Mouse (Mus musculus): ENCODE results near the gene 4930579F01Rik. TPM values are rescaled to one million over a fixed set of nuclear protein-coding genes. Genes with fewer than 3 reads are reported as not detected.
"Not testable (repeated sequence)": the region's sequence is repeated elsewhere in the genome, so short reads cannot be mapped to it uniquely, and the experiment has no call there.

The 4930579F01Rik gene
- total RNA-seq, 2 experiments from 2014 or later, result not detected

DNA sequence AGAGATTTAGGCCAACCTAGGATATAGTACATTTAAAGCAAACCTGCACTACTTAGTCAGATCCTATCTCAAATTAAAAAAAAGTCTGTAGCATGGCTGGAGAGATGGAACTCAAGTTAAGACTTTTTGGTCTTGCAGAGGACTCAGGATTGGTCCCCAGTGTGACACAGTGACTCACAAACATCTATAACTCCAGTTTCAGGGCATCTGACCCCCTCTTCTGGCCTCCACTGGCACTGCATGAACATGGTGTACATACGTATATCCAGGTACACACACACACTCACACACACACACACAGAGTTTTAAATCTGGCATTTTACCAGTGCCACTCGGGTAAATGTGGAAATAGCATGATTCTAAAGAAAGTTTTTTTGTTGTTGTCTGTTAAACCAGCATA, 44.8 kb downstream of the 4930579F01Rik start:
- no peak for DNase-seq (ENCODE audit: low spot score in 2 of 2)

DNA sequence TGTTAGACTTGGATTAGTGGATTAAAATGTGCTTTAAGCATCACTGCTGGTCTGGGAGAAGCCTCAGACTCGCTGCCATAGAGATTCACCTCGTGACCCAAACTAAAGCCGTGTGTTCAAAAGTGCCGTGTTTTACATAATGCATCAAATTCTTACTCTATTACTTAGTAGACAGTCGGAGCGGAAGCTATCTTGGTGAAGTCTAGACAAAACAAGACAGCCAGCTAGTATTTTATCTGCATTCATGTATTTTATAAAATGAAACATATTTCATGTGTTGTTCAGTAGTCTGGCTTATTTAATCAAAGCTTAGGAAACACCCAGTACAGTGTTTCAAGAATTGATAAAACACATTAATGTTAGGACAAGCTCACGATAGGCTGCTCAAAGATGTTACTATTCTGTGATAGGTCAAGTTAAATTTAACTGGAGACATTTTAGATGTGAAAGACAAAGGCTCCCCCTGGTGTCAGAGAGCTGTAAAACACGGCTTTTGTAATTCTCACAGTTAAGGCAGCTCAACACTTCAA, 48.9 kb downstream of the 4930579F01Rik start, which contains the start of gene Mttp:
TSS of gene Mttp (minus strand) at position 327 of the 530 bp plus-strand sequence.
- peak; percentile 31 to 78 for DNase-seq (ENCODE audit: low spot score in 2 of 2)

DNA sequence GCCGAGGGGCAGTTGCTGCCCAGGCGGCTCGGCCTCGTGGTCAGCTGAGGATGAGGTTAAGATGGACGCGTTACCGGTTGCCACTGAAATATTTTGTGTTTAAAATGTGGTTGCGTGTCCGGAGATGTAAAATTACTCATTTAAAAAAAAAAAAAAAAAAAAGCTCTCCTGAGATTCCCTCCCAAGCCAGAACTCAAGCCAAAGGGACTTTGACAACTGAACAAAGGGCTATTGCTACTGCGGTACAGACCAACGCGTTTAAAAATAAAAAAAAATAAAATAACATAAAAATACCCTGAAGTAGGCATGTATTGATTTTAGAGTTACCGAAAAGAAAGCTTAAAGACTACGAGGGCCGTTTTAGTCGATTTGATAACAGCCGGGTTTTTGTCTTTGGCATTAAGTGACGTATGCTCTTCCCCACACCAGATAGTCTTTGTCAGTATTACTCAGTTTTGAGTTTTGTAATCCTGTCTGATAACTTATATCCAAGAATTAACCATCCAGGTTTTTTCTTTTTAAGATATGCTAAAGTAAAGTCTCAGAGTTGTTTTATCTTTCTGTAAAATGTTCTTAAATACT, 49.5 kb downstream of the 4930579F01Rik start:
- DNase-seq (ENCODE audit: low spot score in 2 of 2), result no peak

DNA sequence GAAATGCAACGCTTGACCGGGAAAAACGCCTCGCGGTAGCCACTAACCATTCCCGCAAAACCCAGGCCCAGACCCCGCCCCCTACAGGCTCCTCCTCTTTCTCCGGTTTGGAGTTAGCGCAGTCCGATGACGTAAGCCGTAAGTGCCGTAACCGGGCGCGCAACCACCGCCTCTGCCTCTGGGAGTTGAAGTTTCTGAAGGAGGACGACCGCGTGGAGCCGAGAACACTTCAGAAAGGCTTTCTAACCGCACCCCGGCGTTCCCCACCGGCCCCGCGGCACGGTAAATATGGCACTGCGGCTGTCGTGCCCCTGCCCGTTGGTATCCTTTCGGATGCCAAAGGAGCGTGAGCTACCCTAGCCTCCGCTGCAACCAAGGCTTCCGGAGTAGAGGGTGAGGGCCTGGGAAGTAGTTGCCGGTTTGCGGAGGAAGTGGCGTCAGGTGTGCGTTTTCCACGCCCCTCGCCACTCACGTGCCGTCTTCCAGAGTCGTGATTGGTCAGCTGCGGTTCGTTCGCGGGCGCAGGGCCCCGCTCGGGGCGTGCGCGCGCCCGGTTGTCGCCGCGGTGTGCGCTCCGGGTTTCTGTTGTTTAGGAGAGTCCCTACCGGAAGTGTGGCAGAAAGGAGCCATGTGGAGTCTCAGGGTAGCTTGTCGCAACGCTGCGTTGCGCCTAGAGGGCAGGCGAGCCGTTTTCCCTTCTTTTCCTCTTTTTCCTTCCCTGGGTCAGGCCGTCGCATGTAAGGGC, 50.1 kb downstream of the 4930579F01Rik start, which contains the start of gene Trmt10a:
TSS of gene Trmt10a (plus strand) at position 134 of the 745 bp plus-strand sequence.
- peak; percentile 94 to 99 for DNase-seq (ENCODE audit: low spot score in 2 of 2)

DNA sequence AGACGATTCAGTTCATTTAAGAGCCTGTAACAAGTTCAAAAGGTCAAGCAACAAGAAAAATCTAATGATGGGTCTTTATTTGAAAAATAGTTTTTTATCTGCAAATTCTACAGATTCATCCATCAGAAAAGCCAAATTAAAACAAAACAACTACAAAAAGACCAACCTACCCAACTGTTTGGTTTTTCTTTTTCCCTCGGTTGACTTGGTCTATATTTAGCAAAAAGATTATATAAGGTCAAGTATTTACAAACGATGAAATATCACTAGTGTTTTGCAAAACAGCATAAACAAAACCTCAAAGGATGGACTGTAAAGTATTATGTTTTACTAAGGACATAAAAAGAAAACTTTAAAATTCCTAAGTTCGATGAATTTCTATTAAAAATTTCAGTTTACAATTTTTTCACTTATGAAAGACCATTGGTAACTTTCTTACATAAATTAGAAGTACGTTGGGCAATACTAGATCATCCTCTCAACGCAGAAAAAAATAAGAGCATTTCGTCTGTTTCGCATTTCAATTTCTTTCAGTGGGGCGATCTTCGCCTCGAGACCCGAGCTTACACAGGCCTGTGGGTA, 50.8 kb downstream of the 4930579F01Rik start:
- DNase-seq (ENCODE audit: low spot score in 2 of 2), result no peak

DNA sequence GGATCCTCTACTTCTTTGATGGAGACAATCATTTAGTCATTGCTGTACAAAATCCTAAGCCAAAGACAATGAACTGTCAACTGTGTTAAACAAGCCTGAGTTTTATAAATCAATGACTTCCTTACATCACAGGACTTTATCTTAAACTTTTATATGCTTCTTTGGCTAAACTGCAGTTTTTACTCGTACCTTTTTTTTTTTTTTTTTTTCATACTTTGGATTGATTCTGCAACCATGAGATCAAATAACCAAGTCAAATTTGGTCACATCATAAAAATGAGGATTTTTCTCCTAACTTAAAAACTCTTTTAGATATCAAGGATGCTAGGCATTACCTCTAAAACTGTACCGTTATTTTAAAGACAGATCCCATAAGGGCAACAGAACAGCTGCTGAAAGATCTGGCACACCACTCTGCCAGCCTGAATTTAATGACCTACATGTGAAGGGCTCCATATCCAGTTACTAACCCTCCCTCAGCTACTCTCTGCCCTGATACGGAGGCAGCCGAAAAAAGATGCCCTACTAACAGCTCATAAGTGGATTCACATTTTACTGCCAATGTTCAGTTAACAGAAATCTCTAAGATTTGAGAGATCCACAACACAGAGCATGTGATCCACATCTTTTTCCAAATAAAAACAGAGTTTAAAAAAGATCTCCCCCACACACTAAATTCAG, 51.4 kb downstream of the 4930579F01Rik start:
- no peak for DNase-seq (ENCODE audit: low spot score in 2 of 2)

DNA sequence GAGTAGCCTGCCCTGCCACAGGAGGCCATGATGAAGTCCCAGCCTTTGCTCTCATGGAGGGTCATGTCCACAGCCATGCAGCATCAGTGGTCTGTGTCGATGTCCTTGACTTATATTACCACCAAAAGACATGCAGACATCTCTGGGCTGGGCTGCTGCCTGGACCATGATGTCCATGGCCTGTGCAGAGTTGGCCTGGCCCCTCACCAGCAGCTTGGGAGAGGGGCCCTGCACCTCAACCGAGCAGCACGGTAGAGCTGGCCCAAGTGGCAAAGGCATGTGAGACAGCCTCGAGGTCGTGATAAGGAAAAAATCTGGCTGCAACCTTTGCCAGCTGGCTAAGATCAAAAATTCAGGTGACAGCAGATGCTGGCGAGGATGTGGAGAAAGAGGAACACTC, 54.0 kb downstream of the 4930579F01Rik start:
- DNase-seq (ENCODE audit: low spot score in 2 of 2), result no peak

DNA sequence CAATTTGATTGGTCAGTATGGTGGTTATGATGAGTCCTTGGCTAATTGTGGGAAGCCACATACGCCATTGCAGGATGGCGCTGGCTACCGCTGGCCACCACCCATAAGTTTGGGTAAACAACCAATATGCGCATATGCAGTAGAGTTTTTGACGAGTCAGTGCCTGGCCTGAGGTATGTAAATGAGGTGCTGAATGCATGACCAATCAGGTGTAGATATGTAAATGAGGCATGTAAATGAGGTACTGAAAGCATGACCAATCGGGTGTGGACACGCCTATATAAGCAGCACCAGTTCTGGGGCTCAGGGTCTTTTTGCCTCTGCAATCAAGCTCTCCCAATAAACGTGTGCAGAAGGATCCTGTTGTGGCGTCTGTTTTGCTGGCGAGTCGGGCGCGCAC, 55.5 kb downstream of the 4930579F01Rik start:
- not testable (repeated sequence) for DNase-seq (ENCODE audit: low spot score in 2 of 2)

DNA sequence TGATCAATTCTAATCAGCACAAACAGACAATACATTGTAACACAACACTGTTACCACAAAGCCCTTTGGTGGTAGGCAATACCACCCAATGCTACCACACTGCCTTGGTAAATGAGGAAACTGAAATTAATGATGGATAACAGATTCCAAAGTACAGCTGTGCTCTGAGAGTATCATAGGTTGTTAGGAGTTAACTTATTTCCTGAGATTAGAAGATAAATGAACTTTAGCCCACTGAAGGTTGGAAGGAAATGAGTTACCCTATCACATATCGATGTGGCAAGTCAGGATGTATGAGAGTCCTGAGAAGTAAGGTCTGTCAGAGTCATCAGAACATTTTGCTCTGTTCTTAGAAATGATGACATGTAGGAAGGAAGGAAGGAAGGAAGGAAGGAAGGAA, 59.1 kb downstream of the 4930579F01Rik start:
- DNase-seq (ENCODE audit: low spot score in 2 of 2), result no peak

DNA sequence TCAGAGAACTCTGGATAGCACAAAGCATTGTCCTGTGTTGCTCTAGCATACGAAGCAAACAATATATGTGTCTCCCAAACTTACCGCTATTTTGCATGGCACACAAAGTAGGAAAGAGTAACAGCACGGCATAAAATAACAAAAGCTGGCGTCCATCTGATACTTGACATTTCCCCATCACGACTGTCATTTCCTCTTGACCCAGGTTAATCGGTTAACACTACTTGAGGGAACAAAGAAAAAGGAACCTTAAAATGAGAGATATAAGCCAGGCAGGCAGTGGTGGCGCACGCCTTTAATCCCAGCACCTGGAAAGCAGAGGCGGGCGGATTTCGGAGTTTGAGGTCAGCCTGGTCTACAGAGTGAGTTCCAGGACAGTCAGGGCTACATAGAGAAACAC, 59.7 kb downstream of the 4930579F01Rik start:
- DNase-seq (ENCODE audit: low spot score in 2 of 2), result no peak

DNA sequence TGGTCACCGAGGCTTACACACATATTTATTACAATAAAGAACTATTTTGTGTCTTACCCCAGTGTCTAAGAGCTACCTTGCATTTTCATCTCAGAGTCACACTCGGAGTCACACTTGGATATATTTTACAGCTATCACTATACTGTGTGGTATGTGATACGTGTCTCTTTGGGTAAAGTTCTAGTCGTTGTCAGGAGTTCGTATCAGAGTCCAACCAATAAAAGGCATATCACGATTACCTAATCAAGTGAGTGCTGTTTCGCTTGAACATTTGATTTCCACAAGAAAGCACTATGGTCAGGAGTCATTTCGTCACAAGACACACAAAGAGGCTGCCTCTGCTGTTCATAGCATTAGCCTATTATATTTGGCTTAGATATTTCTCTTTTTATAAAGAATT, 60.2 kb downstream of the 4930579F01Rik start:
- DNase-seq (ENCODE audit: low spot score in 2 of 2), result no peak

DNA sequence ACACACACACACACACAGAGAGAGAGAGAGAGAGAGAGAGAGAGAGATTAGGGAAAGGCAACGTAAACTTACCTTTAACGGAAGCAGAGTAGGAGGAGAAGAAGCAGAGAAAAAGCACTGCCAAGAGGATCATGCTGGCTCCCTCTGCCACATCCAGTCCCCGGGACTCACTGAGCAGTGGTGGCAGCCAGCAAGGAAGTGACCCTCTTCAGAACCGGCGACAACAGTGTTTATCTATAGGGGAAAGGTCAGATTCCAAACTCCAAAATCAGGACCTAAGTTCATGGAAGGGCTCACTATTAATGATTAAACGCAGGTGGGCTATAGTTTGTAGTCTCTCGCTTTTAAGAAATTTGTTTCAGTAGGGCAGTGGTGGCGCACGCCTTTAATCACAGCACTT, 62.5 kb downstream of the 4930579F01Rik start:
- DNase-seq (ENCODE audit: low spot score in 2 of 2), result no peak

DNA sequence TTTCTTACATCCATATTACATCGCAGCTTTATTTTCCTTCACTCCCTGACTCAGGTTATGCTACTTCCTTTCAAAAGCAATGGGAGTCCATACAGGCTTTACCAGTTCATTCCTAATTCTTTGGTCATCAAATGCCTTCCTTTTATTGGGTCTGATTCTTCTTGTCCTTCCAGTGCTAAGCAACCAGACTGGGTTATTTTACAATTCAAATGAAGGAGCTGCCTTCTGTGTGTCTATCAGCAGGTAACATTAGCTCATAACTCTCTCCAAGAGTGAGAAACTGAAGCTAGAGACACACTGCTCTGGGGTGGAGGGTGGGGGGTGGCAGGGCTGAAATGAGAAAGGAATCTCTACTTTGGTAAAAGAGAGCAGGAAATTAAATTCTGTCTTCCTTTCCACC, 62.9 kb downstream of the 4930579F01Rik start:
- no peak for DNase-seq (ENCODE audit: low spot score in 2 of 2)

DNA sequence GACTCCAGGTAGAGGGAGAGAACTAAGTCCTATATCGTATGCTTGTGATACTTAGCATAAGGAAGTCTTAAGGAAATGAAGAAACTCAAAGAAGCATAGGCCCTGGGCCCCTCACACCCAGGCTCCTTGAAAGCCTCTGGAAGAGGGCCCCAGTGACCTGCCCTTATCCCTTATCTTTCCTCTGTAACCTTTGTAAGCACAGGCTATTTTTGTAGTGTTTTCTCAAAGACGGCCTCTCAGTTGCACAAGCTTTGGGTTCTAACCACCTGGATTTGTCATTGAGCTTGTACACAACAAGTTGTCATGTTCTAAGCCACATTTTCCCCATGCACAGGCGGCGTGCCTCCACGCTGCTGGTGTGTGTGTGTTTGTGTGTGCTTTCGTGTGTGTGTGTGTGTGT, 64.5 kb downstream of the 4930579F01Rik start:
- no peak for DNase-seq (ENCODE audit: low spot score in 2 of 2)

DNA sequence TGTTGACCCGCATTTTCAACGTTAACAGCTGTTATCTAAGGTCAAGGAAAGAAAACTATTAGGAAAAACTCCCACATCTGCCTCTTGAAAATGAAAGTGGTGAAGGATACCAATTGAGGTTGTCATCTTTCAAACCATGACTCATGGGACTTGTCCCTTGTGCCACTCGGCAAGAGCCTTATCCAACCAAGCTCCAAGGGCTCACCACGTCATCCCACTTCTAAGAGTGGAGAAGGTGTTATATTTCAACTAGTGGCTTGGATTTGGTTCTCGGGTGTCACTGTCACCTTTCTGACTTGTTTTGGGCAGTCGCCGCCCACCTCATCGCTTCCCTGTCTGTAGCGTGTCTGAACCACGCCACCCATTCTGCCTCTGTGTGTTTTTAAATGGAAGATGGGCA, 69.8 kb downstream of the 4930579F01Rik start:
- DNase-seq (ENCODE audit: low spot score in 2 of 2), result no peak

DNA sequence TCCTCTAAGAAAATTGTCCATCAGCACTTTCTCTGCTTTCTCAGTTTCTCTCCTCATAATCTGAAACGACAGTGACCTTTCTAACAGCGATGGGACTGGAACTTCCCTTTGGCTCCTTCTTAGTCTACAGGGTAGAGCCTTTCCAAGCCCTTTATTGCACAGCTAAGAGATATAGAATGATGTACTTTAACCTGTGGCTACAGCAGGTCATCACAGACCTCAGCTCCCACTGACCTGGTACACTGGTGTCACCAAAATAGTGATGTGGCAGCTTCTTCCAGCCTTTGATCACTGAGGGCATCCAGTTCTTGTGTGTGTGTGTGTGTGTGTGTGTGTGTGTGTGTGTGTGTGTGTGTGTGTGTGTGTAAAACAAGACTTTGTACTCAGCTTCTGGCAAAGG, 72.2 kb downstream of the 4930579F01Rik start:
- no peak for DNase-seq (ENCODE audit: low spot score in 2 of 2)

DNA sequence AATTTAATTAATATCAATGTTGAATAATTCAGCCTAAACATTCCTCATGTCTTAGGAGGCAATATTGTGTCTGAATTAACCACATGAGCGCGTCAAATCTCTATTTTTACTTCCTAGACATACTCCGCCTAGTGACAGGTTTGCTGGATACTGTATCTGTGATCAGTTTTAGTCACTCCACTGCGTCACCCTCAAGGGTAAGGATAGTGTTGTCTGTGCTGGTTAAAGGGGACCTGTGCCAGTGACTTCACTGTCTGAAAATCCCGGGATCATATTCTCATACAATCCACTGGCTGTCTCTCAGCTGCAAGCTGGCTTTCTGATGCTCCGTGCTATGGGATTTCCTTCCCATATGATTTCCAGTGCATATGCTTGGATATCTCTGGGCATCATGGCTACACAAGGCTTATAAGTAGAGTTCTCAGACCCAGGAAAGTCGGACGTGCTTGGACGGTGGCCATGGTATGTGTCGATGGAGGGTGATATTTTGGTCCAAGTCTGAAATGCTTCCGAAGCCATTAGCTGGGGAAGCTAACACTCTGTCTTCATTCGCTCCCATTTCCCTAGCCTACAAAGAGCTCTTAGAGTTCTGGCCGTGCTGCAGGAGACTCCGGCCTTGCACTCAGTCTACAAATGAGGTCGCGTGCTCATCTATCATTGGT, 74.0 kb downstream of the 4930579F01Rik start:
- no peak for DNase-seq (ENCODE audit: low spot score in 2 of 2)

DNA sequence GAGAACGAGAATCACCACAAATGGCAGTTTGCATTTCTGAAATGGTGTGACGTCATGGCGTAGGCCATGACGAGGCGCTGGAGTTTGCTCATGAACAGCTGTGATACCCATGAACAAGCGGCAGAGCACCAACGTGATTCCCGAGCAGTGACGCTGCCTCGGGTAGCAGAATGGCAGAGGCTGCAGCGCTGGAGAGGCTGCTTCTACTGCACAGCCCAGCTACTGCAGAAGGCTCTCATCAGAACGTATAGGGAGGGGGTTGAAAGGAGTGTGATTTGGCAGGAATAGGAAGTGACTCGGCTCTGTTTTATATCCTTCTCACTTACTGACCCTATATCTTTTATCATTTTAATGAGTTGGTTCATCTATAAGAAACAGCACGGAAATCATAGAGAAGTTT, 74.8 kb downstream of the 4930579F01Rik start:
- DNase-seq (ENCODE audit: low spot score in 2 of 2), result no peak

DNA sequence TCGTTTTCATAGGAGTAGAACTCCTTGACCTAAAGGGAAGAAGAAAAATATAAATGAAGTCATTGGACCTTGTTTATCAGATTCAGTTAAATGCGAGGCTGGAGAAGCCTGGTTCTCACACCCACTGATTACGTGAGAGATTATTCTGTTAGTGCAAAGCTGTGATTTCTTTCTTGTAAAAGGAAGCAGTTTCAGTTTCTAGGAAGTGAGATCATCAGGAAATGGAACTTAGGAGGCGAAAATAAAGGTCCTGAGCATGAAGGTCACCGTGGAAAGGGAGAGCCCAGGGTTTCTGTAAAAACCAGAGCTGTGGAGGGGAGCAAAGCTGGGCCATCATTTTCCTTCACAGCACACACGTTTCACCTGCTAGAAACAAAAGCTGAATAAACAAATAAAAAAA, 75.2 kb downstream of the 4930579F01Rik start:
- DNase-seq (ENCODE audit: low spot score in 2 of 2), result no peak

DNA sequence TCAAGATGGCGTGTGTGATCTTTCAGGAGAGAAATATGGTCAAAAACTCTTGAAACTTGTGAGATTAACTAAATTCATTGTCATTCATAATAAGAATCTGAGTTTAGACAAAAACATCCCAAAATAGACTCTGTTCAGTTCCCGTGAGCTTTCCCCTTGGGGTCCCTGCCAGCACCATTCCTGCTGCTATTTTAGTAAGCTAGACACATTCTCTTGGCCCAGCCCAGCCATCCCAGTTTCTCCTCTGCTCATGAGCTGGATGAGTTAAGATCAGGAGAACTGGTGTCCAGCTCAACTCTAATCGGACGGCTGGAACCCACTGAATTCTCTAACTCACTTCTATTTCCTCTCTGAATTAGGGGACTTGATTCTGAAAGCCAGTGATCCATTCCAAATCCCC, 76.8 kb downstream of the 4930579F01Rik start:
- peak in 1 of 2 experiments; percentile 37 for DNase-seq (ENCODE audit: low spot score in 2 of 2)

DNA sequence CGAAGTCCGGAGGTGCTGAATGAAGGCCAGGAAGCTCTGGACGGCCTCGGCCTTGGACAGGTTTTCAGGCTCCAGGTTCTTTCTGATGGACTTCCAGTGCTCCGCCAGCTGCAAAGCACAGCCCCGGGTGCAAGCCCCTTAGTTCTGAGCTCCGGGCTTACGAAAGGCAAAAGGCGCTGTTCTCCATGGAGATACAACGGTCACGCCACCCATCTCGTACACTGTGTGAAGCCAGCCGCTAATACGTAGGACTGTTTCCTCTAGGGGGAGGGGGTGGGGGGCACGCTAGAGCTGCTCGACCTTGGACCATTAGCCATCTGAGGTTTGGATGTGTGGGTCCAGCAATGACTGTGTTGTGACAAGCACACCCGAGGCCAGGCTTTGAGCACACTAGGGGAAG, 79.5 kb downstream of the 4930579F01Rik start:
- no peak for DNase-seq (ENCODE audit: low spot score in 2 of 2)
